Mouse (Mus musculus): ENCODE data around the gene Bzw1. TPM values are rescaled to one million over a fixed set of nuclear protein-coding genes. Genes with fewer than 3 reads are reported as not detected.

Bzw1 gene
- total and polyA plus RNA-seq, 2 experiments, result 16.1 to 103 TPM

- H3K4me1 ChIP-seq (ENCODE audit: control insufficient read depth, insufficient read depth, low read length), result peaks cover 12% of the 10 kb centered on the region
- 1% methylated on average over 11 of the region's 11 CpGs for WGBS
- DNase-seq (ENCODE audit: extremely low read depth, low read depth, low spot score), result no peak
- peak overlapping the region; percentile 46 for H3K27ac ChIP-seq (replicated peaks; ENCODE audit: insufficient read depth, low read depth, low read length)
- H3K4me3 ChIP-seq (ENCODE audit: insufficient read depth, low read depth, low read length), result peak overlapping the region; percentile 77
- TF ChIP-seq CTCF (IDR thresholded peaks at IDR 0.05; ENCODE audit: low read depth, low read length) (no peak), POLR2A (IDR thresholded peaks at IDR 0.05; ENCODE audit: extremely low read depth, insufficient read depth, low read length) (no peak)
- H3K27me3 ChIP-seq (ENCODE audit: control insufficient read depth, insufficient read depth, low read length), result no peaks in the 10 kb centered on the region
- peak overlapping the region; percentile 77 for H3K9ac ChIP-seq (ENCODE audit: low read depth, low read length)
- peaks cover 6% of the 10 kb centered on the region; the same call in 1 of the 2 replicates for H3K36me3 ChIP-seq (ENCODE audit: control insufficient read depth, insufficient read depth, low read length)
- H3K79me2 ChIP-seq (ENCODE audit: control insufficient read depth, insufficient read depth, low read length), result peaks cover 11% of the 10 kb centered on the region
Observed at GRCm38 (mm10) chr1:58445861-58446260, 53.2 kb downstream of the Bzw1 start.

- H3K27me3 ChIP-seq (ENCODE audit: control insufficient read depth, insufficient read depth, low read length), result no peaks in the 10 kb centered on the region
- no peak overlapping the region for H3K27ac ChIP-seq (replicated peaks; ENCODE audit: insufficient read depth, low read depth, low read length)
- peaks cover 12% of the 10 kb centered on the region for H3K4me1 ChIP-seq (ENCODE audit: control insufficient read depth, insufficient read depth, low read length)
- peaks cover 8% of the 10 kb centered on the region; the same call in 1 of the 2 replicates for H3K36me3 ChIP-seq (ENCODE audit: control insufficient read depth, insufficient read depth, low read length)
- TF ChIP-seq CTCF (IDR thresholded peaks at IDR 0.05; ENCODE audit: low read depth, low read length) (no peak), POLR2A (IDR thresholded peaks at IDR 0.05; ENCODE audit: extremely low read depth, insufficient read depth, low read length) (no peak)
- DNase-seq (ENCODE audit: extremely low read depth, low read depth, low spot score), result no peak
- 93% methylated on average over 7 of the region's 7 CpGs for WGBS
- no peak overlapping the region for H3K4me3 ChIP-seq (ENCODE audit: insufficient read depth, low read depth, low read length)
- peaks cover 11% of the 10 kb centered on the region for H3K79me2 ChIP-seq (ENCODE audit: control insufficient read depth, insufficient read depth, low read length)
- no peak overlapping the region for H3K9ac ChIP-seq (ENCODE audit: low read depth, low read length)
Observed at GRCm38 (mm10) chr1:58447766-58448165, 55.1 kb downstream of the Bzw1 start.

GRCm38 (mm10) chr1:58448396-58448795 is 55.7 kb downstream of the Bzw1 start:
- Histone ChIP-seq H3K27ac (replicated peaks; ENCODE audit: insufficient read depth, low read depth, low read length) (no peak overlapping the region), H3K79me2 (ENCODE audit: control insufficient read depth, insufficient read depth, low read length) (peaks cover 11% of the 10 kb centered on the region), H3K36me3 (ENCODE audit: control insufficient read depth, insufficient read depth, low read length) (peaks cover 8% of the 10 kb centered on the region), H3K27me3 (ENCODE audit: control insufficient read depth, insufficient read depth, low read length) (no peaks in the 10 kb centered on the region), H3K4me1 (ENCODE audit: control insufficient read depth, insufficient read depth, low read length) (peaks cover 12% of the 10 kb centered on the region), H3K4me3 (ENCODE audit: insufficient read depth, low read depth, low read length) (no peak overlapping the region), H3K9ac (ENCODE audit: low read depth, low read length) (no peak overlapping the region)
- no peak for TF ChIP-seq POLR2A (IDR thresholded peaks at IDR 0.05; ENCODE audit: extremely low read depth, insufficient read depth, low read length)
- no peak; the same call in 1 of the 2 replicates for TF ChIP-seq CTCF (IDR thresholded peaks at IDR 0.05; ENCODE audit: low read depth, low read length)
- WGBS, result 81% methylated on average over 7 of the region's 7 CpGs
- DNase-seq (ENCODE audit: extremely low read depth, low read depth, low spot score), result no peak

DNA sequence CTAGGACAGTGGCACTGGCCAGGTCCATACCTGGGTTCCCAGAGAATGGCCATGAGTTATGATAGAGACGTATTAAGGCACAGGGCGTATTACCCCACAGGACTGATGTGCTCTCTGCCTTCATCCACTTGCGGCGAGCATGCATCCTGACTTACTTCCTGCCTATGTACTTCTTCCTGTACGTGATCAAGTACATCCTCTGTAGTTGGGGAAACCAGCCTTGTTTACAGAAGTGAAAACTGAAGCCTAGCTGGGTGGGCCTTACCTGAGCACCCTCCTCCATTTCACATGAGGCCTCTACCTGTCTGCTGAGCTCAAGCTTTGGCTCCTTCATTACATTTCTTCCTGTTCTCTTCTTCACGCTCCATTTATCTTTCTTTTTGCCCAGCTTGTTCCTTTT is 61.6 kb downstream of the Bzw1 start:
- peaks cover 20% of the 10 kb centered on the region for H3K36me3 ChIP-seq (ENCODE audit: control insufficient read depth, insufficient read depth, low read length)
- DNase-seq (ENCODE audit: extremely low read depth, low read depth, low spot score), result no peak
- no peak for TF ChIP-seq CTCF (IDR thresholded peaks at IDR 0.05; ENCODE audit: low read depth, low read length)
- TF ChIP-seq POLR2A (IDR thresholded peaks at IDR 0.05; ENCODE audit: extremely low read depth, insufficient read depth, low read length), result no peak
- H3K79me2 ChIP-seq (ENCODE audit: control insufficient read depth, insufficient read depth, low read length), result no peaks in the 10 kb centered on the region
- H3K27ac ChIP-seq (replicated peaks; ENCODE audit: insufficient read depth, low read depth, low read length), result no peak overlapping the region
- H3K27me3 ChIP-seq (ENCODE audit: control insufficient read depth, insufficient read depth, low read length), result no peaks in the 10 kb centered on the region
- H3K4me1 ChIP-seq (ENCODE audit: control insufficient read depth, insufficient read depth, low read length), result no peaks in the 10 kb centered on the region
- 85% methylated on average over 6 of the region's 6 CpGs for WGBS
- H3K4me3 ChIP-seq (ENCODE audit: insufficient read depth, low read depth, low read length), result no peak overlapping the region
- no peak overlapping the region for H3K9ac ChIP-seq (ENCODE audit: low read depth, low read length)

Other genes with a start within 250 kb of the Bzw1 start
- not detected in 2 replicates for gene Aox4, start 182.5 kb upstream of the Bzw1 start, total RNA-seq (2014; rRNA removed)
- not detected in 2 replicates for gene Aox4, start 182.5 kb upstream of the Bzw1 start, polyA plus RNA-seq (2012; rRNA removed)
- under 0.01 TPM in 2 replicates for gene Aox2, start 114.6 kb upstream of the Bzw1 start, total RNA-seq (2014; rRNA removed)
- not detected in 2 replicates for gene Aox2, start 114.6 kb upstream of the Bzw1 start, polyA plus RNA-seq (2012; rRNA removed)
- gene Clk1, start 31.2 kb downstream of the Bzw1 start, total RNA-seq (2014; rRNA removed), result 128 and 163 TPM in 2 replicates
- 16.7 and 23.0 TPM in 2 replicates for gene Clk1, start 31.2 kb downstream of the Bzw1 start, polyA plus RNA-seq (2012; rRNA removed)
- 9.4 and 10.5 TPM in 2 replicates for gene Nif3l1, start 52.3 kb downstream of the Bzw1 start, total RNA-seq (2014; rRNA removed)
- gene Nif3l1, start 52.3 kb downstream of the Bzw1 start, polyA plus RNA-seq (2012; rRNA removed), result 11.4 and 11.9 TPM in 2 replicates
- gene Ppil3, start 52.6 kb downstream of the Bzw1 start, total RNA-seq (2014; rRNA removed), result 21.5 and 32.6 TPM in 2 replicates
- 13.6 and 14.2 TPM in 2 replicates for gene Ppil3, start 52.6 kb downstream of the Bzw1 start, polyA plus RNA-seq (2012; rRNA removed)
- 4.8 and 5.2 TPM in 2 replicates for gene Orc2, start 112.2 kb downstream of the Bzw1 start, total RNA-seq (2014; rRNA removed)
- gene Orc2, start 112.2 kb downstream of the Bzw1 start, polyA plus RNA-seq (2012; rRNA removed), result 1.6 and 1.7 TPM in 2 replicates
- 22.6 and 33.0 TPM in 2 replicates for gene Fam126b, start 193.4 kb downstream of the Bzw1 start, total RNA-seq (2014; rRNA removed)
- gene Fam126b, start 193.4 kb downstream of the Bzw1 start, polyA plus RNA-seq (2012; rRNA removed), result 1.8 and 2.3 TPM in 2 replicates
- 116 and 196 TPM in 2 replicates for gene Ndufb3, start 193.5 kb downstream of the Bzw1 start, total RNA-seq (2014; rRNA removed)
- 48.0 and 52.4 TPM in 2 replicates for gene Ndufb3, start 193.5 kb downstream of the Bzw1 start, polyA plus RNA-seq (2012; rRNA removed)

Measured in liver, adult 2 months (tissue).